Mouse (Mus musculus) urinary bladder, postnatal 10 days (tissue): ENCODE data around the gene Col4a4.

Experiments used
- DNase-seq: peaks from one replicate; pipeline ENCODE4 v3.0.0; 2022; ENCODE audit warnings: low spot score

The Col4a4 gene

DNA sequence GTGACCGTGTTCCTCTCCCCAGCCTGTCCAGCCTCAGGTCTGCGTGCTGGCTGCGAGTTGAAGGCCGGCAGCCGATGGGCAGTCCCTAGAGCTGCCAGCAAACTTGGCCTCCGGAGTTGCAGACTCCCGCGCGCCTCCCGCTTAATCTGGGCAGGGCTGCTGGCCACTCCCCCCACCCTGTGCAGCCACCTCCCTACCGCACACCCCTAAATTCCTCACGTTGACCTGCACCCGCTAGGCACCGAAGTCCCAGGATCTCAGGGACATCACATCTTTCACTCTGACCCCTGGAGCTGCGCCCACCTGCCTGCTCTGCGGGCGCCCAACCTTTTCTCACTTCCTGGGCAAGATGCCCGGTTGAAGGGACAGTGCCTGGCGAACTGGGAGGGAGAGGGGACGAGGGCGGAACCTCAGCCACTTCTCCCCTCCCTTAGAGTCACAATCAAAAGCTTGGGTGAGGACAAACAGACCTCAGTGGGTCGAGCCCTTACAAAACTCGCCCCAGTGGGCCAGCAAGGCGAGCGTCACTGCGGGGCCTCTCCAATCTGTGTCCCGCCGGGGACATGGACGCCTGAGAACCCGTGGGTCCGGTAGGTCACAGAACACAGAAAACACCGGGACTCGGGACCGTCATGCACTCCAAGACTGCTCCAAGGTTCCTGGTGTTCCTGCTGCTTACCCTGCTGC lies at the start of gene Col4a4, which contains the start of gene Col4a3:
Gene Col4a4, minus strand, starts transcription at position 137 of the 687 bp plus-strand sequence.
Gene Col4a3, plus strand, starts transcription at position 209 of the 687 bp plus-strand sequence.
- DNase-seq, result no peak

GRCm38 (mm10) chr1:82636321-82636720 lies 49.7 kb upstream of the Col4a4 start:
- DNase-seq, result no peak

GRCm38 (mm10) chr1:82635254-82635620 lies 48.6 kb upstream of the Col4a4 start:
- DNase-seq, result no peak

GRCm38 (mm10) chr1:82634545-82635253 lies 48.0 kb upstream of the Col4a4 start:
- DNase-seq, result no peak

GRCm38 (mm10) chr1:82631169-82631792 lies 44.6 kb upstream of the Col4a4 start:
- no peak for DNase-seq

DNA sequence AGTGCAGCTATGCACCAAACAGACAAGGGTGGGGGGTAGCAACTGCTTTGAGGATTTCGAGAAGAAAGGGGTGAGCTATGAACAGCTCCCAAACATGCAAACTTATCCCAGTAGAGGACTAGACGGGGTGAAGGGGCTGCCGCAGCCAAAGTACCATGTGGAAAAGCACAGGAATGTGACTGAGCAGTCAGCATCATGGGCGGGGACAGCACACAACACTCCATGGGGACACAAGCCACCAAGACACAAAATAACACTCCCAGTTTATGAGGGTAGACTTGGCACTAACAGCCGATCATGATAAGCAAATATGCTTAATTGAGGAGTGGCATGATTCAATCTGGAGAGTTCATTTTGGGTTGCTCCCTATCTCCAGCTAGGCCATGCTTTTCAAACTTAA lies 42.8 kb upstream of the Col4a4 start:
- no peak for DNase-seq

GRCm38 (mm10) chr1:82627652-82628051 lies 41.0 kb upstream of the Col4a4 start:
- DNase-seq, result no peak

GRCm38 (mm10) chr1:82625474-82625873 lies 38.8 kb upstream of the Col4a4 start:
- DNase-seq, result no peak

GRCm38 (mm10) chr1:82624934-82625333 lies 38.3 kb upstream of the Col4a4 start:
- DNase-seq, result no peak

- no peak for DNase-seq
Observed at GRCm38 (mm10) chr1:82619981-82620380, 33.3 kb upstream of the Col4a4 start.

- no peak for DNase-seq
Observed at GRCm38 (mm10) chr1:82618592-82618991, 31.9 kb upstream of the Col4a4 start.

GRCm38 (mm10) chr1:82618001-82618400 lies 31.4 kb upstream of the Col4a4 start:
- DNase-seq, result no peak

DNA sequence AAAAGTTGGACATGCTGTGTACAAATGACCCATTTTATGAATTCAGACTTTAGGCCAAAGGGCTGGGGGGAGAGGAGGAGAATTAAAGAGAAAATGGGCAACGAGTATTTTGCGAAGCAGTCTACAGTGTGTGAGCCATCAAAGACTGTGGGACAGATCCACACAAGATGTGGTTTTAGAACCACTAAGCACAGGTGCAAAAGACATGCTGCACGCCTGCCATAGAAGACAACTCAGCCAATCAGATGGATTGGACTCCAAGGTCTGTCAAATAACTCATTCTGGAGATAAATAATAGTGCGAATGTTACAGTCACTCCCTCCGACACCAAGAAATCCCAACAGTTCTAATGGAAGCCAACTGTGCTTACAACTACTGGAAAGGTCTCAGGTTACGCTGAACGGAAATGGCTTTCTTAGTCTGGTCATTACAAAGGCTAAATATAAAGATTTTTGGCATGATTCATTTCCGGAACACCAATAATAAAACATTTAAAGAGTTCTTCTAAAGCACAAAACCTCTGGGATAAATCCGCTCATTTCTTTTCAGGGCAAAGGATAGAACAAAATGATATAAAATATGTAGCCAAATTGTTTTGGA lies 25.5 kb upstream of the Col4a4 start:
- no peak for DNase-seq

DNA sequence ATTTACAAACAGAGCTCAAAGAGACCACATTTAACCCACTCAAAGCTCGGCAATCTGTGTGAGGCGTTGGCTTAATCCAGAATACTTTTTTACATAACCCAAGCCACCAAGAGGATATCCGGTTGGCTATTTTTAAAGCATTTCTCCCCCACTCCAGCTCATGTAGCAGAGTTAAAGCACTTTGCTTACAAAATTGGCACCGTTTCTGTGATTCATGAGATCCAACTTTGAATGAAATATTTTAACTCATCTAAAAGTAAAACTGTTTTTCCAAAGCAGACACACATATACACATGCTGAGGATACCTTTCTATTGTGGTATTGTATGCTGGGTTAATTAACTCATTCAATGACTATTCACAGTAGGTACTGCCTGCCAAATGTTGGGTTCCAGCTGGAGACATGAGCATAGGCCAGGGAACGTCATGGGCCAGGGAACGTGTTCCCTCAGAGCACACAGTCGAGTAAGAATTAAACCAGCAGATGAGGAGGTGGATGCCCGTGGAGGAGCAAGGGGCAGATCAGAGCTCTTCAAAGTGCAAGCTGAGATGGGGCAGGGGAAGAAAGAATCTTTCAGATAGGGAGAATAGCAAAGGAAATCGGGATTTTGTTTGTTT lies 22.1 kb upstream of the Col4a4 start:
- DNase-seq, result no peak

GRCm38 (mm10) chr1:82605856-82606255 lies 19.2 kb upstream of the Col4a4 start:
- no peak for DNase-seq

- DNase-seq, result no peak
Observed at GRCm38 (mm10) chr1:82605347-82605746, 18.7 kb upstream of the Col4a4 start.

DNA sequence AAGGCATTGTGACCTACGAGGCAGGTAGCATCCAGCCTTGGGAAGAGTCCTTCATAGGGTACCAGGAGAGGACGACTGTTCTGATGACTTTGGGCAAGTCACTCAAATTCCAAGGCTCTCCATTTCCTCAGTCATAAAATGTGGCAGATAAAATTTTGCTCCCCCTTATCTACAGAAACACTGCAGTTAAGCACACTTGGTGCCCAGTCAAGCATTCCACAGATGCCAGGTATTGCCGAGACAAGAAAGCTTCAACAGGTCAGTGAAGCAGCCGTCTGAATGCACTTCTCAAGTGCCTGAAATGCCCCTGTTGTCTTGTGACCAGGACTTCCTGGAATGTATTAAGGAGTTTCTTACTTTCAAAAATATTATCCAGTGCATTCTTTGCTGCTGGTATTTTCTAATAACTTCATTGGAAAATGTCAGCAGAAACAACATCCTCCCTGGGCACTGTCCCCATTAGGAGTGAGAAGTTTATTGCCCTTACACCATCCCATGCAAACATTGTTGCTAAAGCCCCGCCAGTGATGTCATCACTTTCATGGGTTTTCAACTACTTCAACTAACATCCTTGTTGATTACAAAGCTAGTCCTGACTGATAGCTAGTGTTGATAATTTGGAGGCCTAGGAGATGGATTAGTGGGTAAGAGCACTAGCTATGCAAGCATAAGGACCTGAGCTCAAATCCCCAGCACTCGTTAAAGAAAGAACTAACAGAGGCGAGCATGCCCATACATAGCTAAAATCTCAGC lies 16.7 kb upstream of the Col4a4 start:
- no peak for DNase-seq

DNA sequence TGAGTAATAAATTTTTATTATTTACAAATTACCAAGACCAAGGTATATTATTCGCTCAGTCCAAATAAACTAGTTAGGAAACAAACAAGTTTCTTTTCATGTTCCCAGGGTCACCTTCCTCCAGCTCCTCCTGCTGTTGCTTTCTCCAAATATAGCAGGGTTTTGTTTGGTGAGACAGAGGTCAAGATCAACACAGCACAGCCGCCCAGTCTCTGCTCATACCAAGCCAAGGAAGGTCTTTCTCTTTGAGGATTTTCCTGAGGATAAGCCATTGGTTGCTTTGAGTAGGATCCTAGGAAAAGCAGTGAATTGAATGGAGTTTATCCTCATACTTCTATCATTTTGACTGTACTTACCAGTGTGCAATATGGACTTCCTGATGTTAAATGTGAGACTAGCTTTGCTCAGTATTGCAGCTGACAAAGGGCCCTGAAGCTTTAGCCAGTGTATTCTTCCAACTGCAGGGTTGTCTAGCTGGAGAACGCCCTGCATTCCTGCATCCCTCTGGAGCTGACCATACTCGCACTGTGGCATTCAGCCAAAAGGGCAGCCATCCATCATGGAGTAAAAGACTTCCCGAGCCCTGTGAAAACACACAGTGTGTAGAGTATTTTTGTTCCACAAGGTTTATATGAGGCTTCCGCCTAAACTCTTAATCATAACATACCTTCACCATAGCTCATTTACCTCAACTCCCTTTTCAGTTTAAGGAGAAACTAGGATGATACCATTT lies 10.4 kb upstream of the Col4a4 start:
- DNase-seq, result no peak

- no peak for DNase-seq
Observed at GRCm38 (mm10) chr1:82590266-82590665, 3.6 kb upstream of the Col4a4 start.

- DNase-seq, result no peak
Observed at GRCm38 (mm10) chr1:82585981-82586380, 668 bp downstream of the Col4a4 start.

GRCm38 (mm10) chr1:82578320-82578719 lies 8.3 kb downstream of the Col4a4 start:
- DNase-seq, result no peak
